26 mouse cellular contexts compared by ENCODE assay signal in the genomic region with DNA sequence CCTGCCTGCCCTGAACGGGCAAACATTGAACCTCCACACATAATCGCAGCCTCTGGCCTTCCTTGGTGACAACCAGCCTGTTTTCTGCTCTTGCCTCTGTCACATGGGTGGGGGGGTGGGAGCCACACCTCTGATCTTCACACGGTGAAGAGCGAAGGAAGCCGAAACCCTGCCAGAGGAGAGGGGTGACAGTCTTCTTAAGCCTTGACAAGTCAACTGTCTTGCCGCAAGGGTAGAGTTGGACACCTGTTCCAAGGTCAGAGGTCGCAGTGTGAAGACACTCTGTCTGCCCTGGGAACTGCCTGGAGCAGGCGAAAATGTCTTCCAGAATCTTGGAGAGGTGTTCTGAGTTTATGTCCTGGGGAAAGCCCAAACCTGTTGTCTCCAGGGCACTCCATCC.
DNase-seq lines count a peak whose midpoint lies in the region; ATAC-seq and TF ChIP-seq lines count a peak whose summit lies in the region.
"Had no signal": no experiment of that assay in that cellular context is flagged by ENCODE, and none has a peak within 500 bp of the region (broad histone marks: within the 10 kb centered on the region; RNA-seq: fewer than 3 reads in every experiment).

No protein-coding gene starts in this region.

- H3K27ac ChIP-seq in kidney, adult 2 months (ENCODE audit: insufficient read depth, low read depth, low read length) = no peak overlapping the region
- H3K27ac ChIP-seq: embryonic facial prominence, embryonic 10.5 days; forebrain, embryonic 15.5 days; hindbrain, embryonic 13.5 days; layer of hippocampus, adult 2 months; limb, embryonic 12.5 days; midbrain, embryonic 15.5 days; stomach, postnatal 0 days had no signal

- peak; percentile 14 to 23 for DNase-seq in spleen, postnatal 36 days (ENCODE audit: low spot score in 2 of 2)
- DNase-seq in spleen, postnatal 4 days (ENCODE audit: low spot score in 2 of 2) = no peak
- peak; percentile 76 for DNase-seq in thymus, postnatal 14 days
- no peak for DNase-seq in kidney, adult 2 months
- DNase-seq in kidney, adult 8-10 months = no peak
- DNase-seq in frontal cortex, postnatal 25 days (ENCODE audit: low spot score in 2 of 2) = no peak
- DNase-seq: adrenal gland, postnatal 36 days; B cell, adult 2 months; cerebellum, postnatal 10 days; gastrocnemius, postnatal 14 days; heart, adult 11 months; heart, postnatal 14 days; kidney, postnatal 25 days; lung, adult 18-20 months; lung, postnatal 36 days had no signal

- H3K27me3 ChIP-seq in kidney, adult 2 months (replicated peaks; ENCODE audit: control insufficient read depth, insufficient read depth, low read length) = no peaks in the 10 kb centered on the region
- H3K27me3 ChIP-seq: forebrain, embryonic 15.5 days; heart, embryonic 12.5 days; hindbrain, embryonic 13.5 days; megakaryocyte, embryonic 14.5 days; midbrain, embryonic 15.5 days had no signal

- no peak overlapping the region for H3K4me3 ChIP-seq in kidney, adult 2 months (ENCODE audit: insufficient read depth, low read depth, low read length)
- H3K4me3 ChIP-seq: embryonic facial prominence, embryonic 10.5 days; forebrain, embryonic 15.5 days; heart, embryonic 12.5 days; hindbrain, embryonic 13.5 days; layer of hippocampus, adult 2 months; limb, embryonic 12.5 days; megakaryocyte, embryonic 14.5 days; midbrain, embryonic 15.5 days; myocyte had no signal

- TF ChIP-seq CTCF in kidney, adult 2 months (conservative IDR thresholded peaks at IDR 0.05; ENCODE audit: insufficient read depth, insufficient read length, low read depth, low read length) = no peak

- peak; percentile 51 for ATAC-seq in inflammation-experienced regulatory T-cells, adult 6 months
- ATAC-seq: forebrain, embryonic 15.5 days had no signal

- 72% methylated on average over 8 of the region's 8 CpGs for WGBS in kidney, adult 2 months

- TF ChIP-seq POLR2A in kidney, adult 2 months (IDR thresholded peaks at IDR 0.05; ENCODE audit: low read depth, low read length) = no peak

- no peaks in the 10 kb centered on the region for H3K4me1 ChIP-seq in kidney, adult 2 months (ENCODE audit: control insufficient read depth, insufficient read depth, low read length)
- H3K4me1 ChIP-seq: forebrain, embryonic 15.5 days; heart, embryonic 12.5 days; megakaryocyte, embryonic 14.5 days; midbrain, embryonic 15.5 days had no signal

- H3K36me3 ChIP-seq in kidney, adult 2 months (ENCODE audit: control insufficient read depth, insufficient read depth, low read length) = no peaks in the 10 kb centered on the region
- H3K36me3 ChIP-seq: embryonic facial prominence, embryonic 10.5 days; forebrain, embryonic 15.5 days; heart, embryonic 12.5 days; hindbrain, embryonic 13.5 days; limb, embryonic 12.5 days; midbrain, embryonic 15.5 days had no signal

Comparison
In these comparisons a context has a peak if more than half of its experiments do, and no peak if none do; other contexts are left out.
1. DNase-seq: peak in spleen, postnatal 36 days (2 of 2) and thymus, postnatal 14 days (single experiment); none in spleen, postnatal 4 days (0 of 2), kidney, adult 2 months (single experiment), kidney, adult 8-10 months (0 of 2) and frontal cortex, postnatal 25 days (0 of 2).